ENCODE assay signal across 18 mouse cellular contexts in the genomic region with DNA sequence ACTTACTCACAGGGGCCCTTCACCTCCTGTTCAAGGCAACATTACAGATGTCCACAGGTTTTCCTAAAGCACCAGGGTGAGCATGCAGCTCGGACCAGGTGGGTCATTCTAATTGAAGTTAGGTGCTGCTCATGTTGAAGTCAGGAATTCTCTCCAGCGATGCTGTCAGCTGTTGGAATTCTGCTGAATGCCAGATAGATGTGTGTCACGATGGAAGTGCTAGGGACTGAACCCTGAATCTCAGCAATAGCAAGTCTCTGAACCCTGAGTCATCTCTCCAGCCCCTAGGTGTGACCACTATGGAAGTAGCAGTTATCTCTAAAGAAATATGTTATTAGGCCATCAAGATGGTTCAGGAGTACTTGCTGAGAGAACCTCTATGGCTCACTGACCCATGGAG.
DNase-seq lines count a peak whose midpoint lies in the region; ATAC-seq and TF ChIP-seq lines count a peak whose summit lies in the region.
"Had no signal": no experiment of that assay in that cellular context is flagged by ENCODE, and none has a peak within 500 bp of the region (broad histone marks: within the 10 kb centered on the region; RNA-seq: fewer than 3 reads in every experiment).

No protein-coding gene starts in this region.

- H3K9ac ChIP-seq in forebrain, embryonic 11.5 days (ENCODE audit: low read length): no peak overlapping the region
- no peak overlapping the region for H3K9ac ChIP-seq in forebrain, embryonic 16.5 days (replicated peaks; ENCODE audit: low read depth, low read length)
- H3K9ac ChIP-seq in kidney, postnatal 0 days (ENCODE audit: low read depth, low read length): no peak overlapping the region
- no peak overlapping the region for H3K9ac ChIP-seq in midbrain, embryonic 16.5 days (ENCODE audit: low read depth, low read length)
- H3K9ac ChIP-seq: embryonic facial prominence, embryonic 15.5 days; forebrain, embryonic 12.5 days; hindbrain, embryonic 15.5 days had no signal

- H3K4me1 ChIP-seq in forebrain, embryonic 11.5 days (replicated peaks; ENCODE audit: control insufficient read depth, insufficient read depth, low read length): peaks cover 29% of the 10 kb centered on the region
- peaks cover 31% of the 10 kb centered on the region for H3K4me1 ChIP-seq in forebrain, embryonic 16.5 days (replicated peaks; ENCODE audit: control insufficient read depth, insufficient read depth, low read length)
- H3K4me1 ChIP-seq in kidney, postnatal 0 days (replicated peaks; ENCODE audit: insufficient read depth, low read length): peaks cover 28% of the 10 kb centered on the region
- H3K4me1 ChIP-seq in midbrain, embryonic 10.5 days: peaks cover 95% of the 10 kb centered on the region
- peaks cover 23% of the 10 kb centered on the region for H3K4me1 ChIP-seq in midbrain, embryonic 16.5 days (ENCODE audit: control insufficient read depth, insufficient read depth, low read length)

- ATAC-seq in forebrain, embryonic 11.5 days (replicated peaks; ENCODE audit: low FRiP score): no peak
- no peak for ATAC-seq in forebrain, embryonic 16.5 days
- no peak for ATAC-seq in kidney, postnatal 0 days (replicated peaks; ENCODE audit: low FRiP score, low read depth)
- no peak for ATAC-seq in midbrain, embryonic 16.5 days

- H3K9me3 ChIP-seq in forebrain, embryonic 11.5 days (ENCODE audit: control insufficient read depth, low read length): no peaks in the 10 kb centered on the region
- H3K9me3 ChIP-seq in forebrain, embryonic 16.5 days (ENCODE audit: control insufficient read depth, low read length): no peaks in the 10 kb centered on the region
- H3K9me3 ChIP-seq in kidney, postnatal 0 days (replicated peaks; ENCODE audit: low read length): no peaks in the 10 kb centered on the region
- no peaks in the 10 kb centered on the region for H3K9me3 ChIP-seq in midbrain, embryonic 10.5 days (replicated peaks)
- no peaks in the 10 kb centered on the region for H3K9me3 ChIP-seq in midbrain, embryonic 16.5 days (replicated peaks; ENCODE audit: control insufficient read depth, low read length, poor library complexity, severe bottlenecking)
- H3K9me3 ChIP-seq: embryonic facial prominence, embryonic 15.5 days; forebrain, embryonic 12.5 days; hindbrain, embryonic 15.5 days had no signal

- no peak overlapping the region for H3K4me2 ChIP-seq in forebrain, embryonic 11.5 days (ENCODE audit: low read depth, low read length, severe bottlenecking)
- no peak overlapping the region for H3K4me2 ChIP-seq in forebrain, embryonic 16.5 days (ENCODE audit: low read length)
- no peak overlapping the region for H3K4me2 ChIP-seq in kidney, postnatal 0 days (ENCODE audit: low read length)
- H3K4me2 ChIP-seq in midbrain, embryonic 16.5 days (ENCODE audit: low read length): no peak overlapping the region
- H3K4me2 ChIP-seq: embryonic facial prominence, embryonic 15.5 days; forebrain, embryonic 12.5 days; hindbrain, embryonic 15.5 days had no signal

- no peaks in the 10 kb centered on the region; the same call in 1 of the 2 replicates for H3K36me3 ChIP-seq in forebrain, embryonic 11.5 days (ENCODE audit: control insufficient read depth, insufficient read depth, low read length)
- no peaks in the 10 kb centered on the region for H3K36me3 ChIP-seq in forebrain, embryonic 16.5 days (ENCODE audit: control insufficient read depth, insufficient read depth)
- peaks cover 8% of the 10 kb centered on the region for H3K36me3 ChIP-seq in kidney, postnatal 0 days (ENCODE audit: insufficient read depth, low read length)
- H3K36me3 ChIP-seq in midbrain, embryonic 10.5 days: peaks cover 10% of the 10 kb centered on the region
- no peaks in the 10 kb centered on the region for H3K36me3 ChIP-seq in midbrain, embryonic 16.5 days (ENCODE audit: control insufficient read depth, insufficient read depth, low read length)
- H3K36me3 ChIP-seq: hindbrain, embryonic 15.5 days had no signal

- H3K4me3 ChIP-seq in forebrain, embryonic 11.5 days (ENCODE audit: low read depth, low read length): no peak overlapping the region
- no peak overlapping the region for H3K4me3 ChIP-seq in forebrain, embryonic 16.5 days (replicated peaks; ENCODE audit: low read length)
- H3K4me3 ChIP-seq in kidney, postnatal 0 days (replicated peaks; ENCODE audit: low read depth, low read length): no peak overlapping the region
- H3K4me3 ChIP-seq in midbrain, embryonic 10.5 days: no peak overlapping the region
- no peak overlapping the region for H3K4me3 ChIP-seq in midbrain, embryonic 16.5 days (ENCODE audit: low read depth, low read length)
- H3K4me3 ChIP-seq: embryonic facial prominence, embryonic 15.5 days; erythroblast, embryonic 14.5 days; forebrain, embryonic 12.5 days; gastrocnemius, adult 2 months; hindbrain, embryonic 15.5 days had no signal

- H3K27ac ChIP-seq in forebrain, embryonic 11.5 days (ENCODE audit: low read depth, low read length): no peak overlapping the region
- no peak overlapping the region for H3K27ac ChIP-seq in forebrain, embryonic 16.5 days (ENCODE audit: low read length)
- H3K27ac ChIP-seq in kidney, postnatal 0 days: 0 out of 2 replicates have a peak overlapping the region, but pooled peaks have one; percentile 0
- H3K27ac ChIP-seq in midbrain, embryonic 10.5 days (replicated peaks): peak overlapping the region; percentile 17; the same call in 1 of the 2 replicates
- H3K27ac ChIP-seq in midbrain, embryonic 16.5 days (ENCODE audit: low read length): no peak overlapping the region
- H3K27ac ChIP-seq: embryonic facial prominence, embryonic 15.5 days; hindbrain, embryonic 15.5 days had no signal

- H3K27me3 ChIP-seq in forebrain, embryonic 11.5 days (ENCODE audit: control insufficient read depth, insufficient read depth, low read length): no peaks in the 10 kb centered on the region
- H3K27me3 ChIP-seq in forebrain, embryonic 16.5 days (replicated peaks; ENCODE audit: control insufficient read depth, insufficient read depth, low read length): no peaks in the 10 kb centered on the region
- no peaks in the 10 kb centered on the region for H3K27me3 ChIP-seq in kidney, postnatal 0 days (ENCODE audit: insufficient read depth, low read length)
- no peaks in the 10 kb centered on the region for H3K27me3 ChIP-seq in midbrain, embryonic 10.5 days (ENCODE audit: low read depth, poor library complexity, severe bottlenecking)
- H3K27me3 ChIP-seq in midbrain, embryonic 16.5 days (ENCODE audit: control insufficient read depth, insufficient read depth, low read depth, low read length): no peaks in the 10 kb centered on the region
- H3K27me3 ChIP-seq: embryonic facial prominence, embryonic 15.5 days; forebrain, embryonic 12.5 days; hindbrain, embryonic 15.5 days had no signal

- DNase-seq in forebrain, embryonic 11.5 days (ENCODE audit: low spot score): peak; percentile 28
- no peak for DNase-seq in kidney, postnatal 0 days (ENCODE audit: low spot score)
- DNase-seq in kidney, postnatal 10 days: no peak
- no peak for DNase-seq in midbrain, embryonic 10.5 days (ENCODE audit: low spot score)
- no peak for DNase-seq in layer of hippocampus, postnatal 10 days (ENCODE audit: low spot score in 2 of 2)
- DNase-seq: cerebellum, adult 11 months; cerebellum, adult 8-10 months; cerebellum, postnatal 14 days; embryo, embryonic 11 days; gastrocnemius, adult 2 months; gastrocnemius, postnatal 25 days; heart, postnatal 14 days had no signal

- TF ChIP-seq CTCF in kidney, postnatal 0 days (IDR thresholded peaks at IDR 0.05; ENCODE audit: low read depth): no peak

- 75% methylated on average over 3 of the region's 3 CpGs for WGBS in forebrain, embryonic 11.5 days
- WGBS in forebrain, embryonic 16.5 days: 78% methylated on average over 3 of the region's 3 CpGs
- WGBS in kidney, postnatal 0 days: 83% methylated on average over 3 of the region's 3 CpGs
- WGBS in midbrain, embryonic 10.5 days: 79% methylated on average over 3 of the region's 3 CpGs
- WGBS in midbrain, embryonic 16.5 days: 79% methylated on average over 3 of the region's 3 CpGs

Comparison
In these comparisons a context has a peak if more than half of its experiments do, and no peak if none do; other contexts are left out.
1. H3K27ac ChIP-seq: peak in kidney, postnatal 0 days (single experiment) and midbrain, embryonic 10.5 days (single experiment); none in forebrain, embryonic 11.5 days (single experiment), forebrain, embryonic 16.5 days (single experiment) and midbrain, embryonic 16.5 days (single experiment).